In genomic region chr17:80017389-80017788, GRCm38 (mm10) we compare ENCODE assay signal across 9 mouse cellular contexts. TPM values are rescaled to one million over a fixed set of nuclear protein-coding genes. Genes with fewer than 3 reads are reported as not detected.
DNase-seq lines count a peak whose midpoint lies in the region; ATAC-seq and TF ChIP-seq lines count a peak whose summit lies in the region.
"Had no signal": no experiment of that assay in that cellular context is flagged by ENCODE, and none has a peak within 500 bp of the region (broad histone marks: within the 10 kb centered on the region; RNA-seq: fewer than 3 reads in every experiment).

No protein-coding gene starts in this region.

- no peak overlapping the region for H3K27ac ChIP-seq in heart, adult 2 months
- H3K27ac ChIP-seq in forebrain, embryonic 14.5 days (ENCODE audit: low read depth, low read length): no peak overlapping the region
- H3K27ac ChIP-seq: limb, embryonic 13.5 days had no signal

- peak; percentile 98; the same call in 1 of the 2 replicates for TF ChIP-seq CTCF in heart, adult 2 months (IDR thresholded peaks at IDR 0.05)

- 0 out of 2 replicates have a peak, but pooled peaks have one; percentile 28 for TF ChIP-seq EP300 in heart, adult 2 months (IDR thresholded peaks at IDR 0.05; ENCODE audit: insufficient read depth, low read depth, low read length)

- no peak overlapping the region for H3K9ac ChIP-seq in heart, adult 2 months (ENCODE audit: low read depth, low read length)
- no peak overlapping the region for H3K9ac ChIP-seq in forebrain, embryonic 14.5 days (ENCODE audit: low read length)
- H3K9ac ChIP-seq: limb, embryonic 13.5 days had no signal

- H3K4me2 ChIP-seq in forebrain, embryonic 14.5 days (ENCODE audit: low read length): no peak overlapping the region
- H3K4me2 ChIP-seq: limb, embryonic 13.5 days had no signal

- no peak overlapping the region for H3K4me3 ChIP-seq in heart, adult 2 months
- H3K4me3 ChIP-seq in forebrain, embryonic 14.5 days (ENCODE audit: low read depth, low read length): no peak overlapping the region
- H3K4me3 ChIP-seq: limb, embryonic 13.5 days had no signal

- H3K9me3 ChIP-seq in forebrain, embryonic 14.5 days (replicated peaks; ENCODE audit: control insufficient read depth, low read length): no peaks in the 10 kb centered on the region
- H3K9me3 ChIP-seq: limb, embryonic 13.5 days had no signal

- WGBS in heart, adult 2 months: 38% methylated on average over 12 of the region's 12 CpGs
- 47% methylated on average over 12 of the region's 12 CpGs for whole genome bisulfite sequencing in forebrain, embryonic 14.5 days

- peak; percentile 44 to 62 for DNase-seq in heart, adult 2 months
- DNase-seq in heart, postnatal 25 days (ENCODE audit: low spot score): no peak
- peak; percentile 22 to 29 for DNase-seq in CD8-positive naive resting alpha-beta T cell, adult 2 months (ENCODE audit: low read depth in 2 of 2, low spot score in 2 of 2)
- peak; percentile 44 for DNase-seq in c-Kit-negative CD71-positive TER-119-positive erythroid progenitor cells, embryonic 14.5 days (ENCODE audit: low read depth, low spot score)
- DNase-seq in forebrain, embryonic 14.5 days (ENCODE audit: low spot score): peak; percentile 59
- DNase-seq in layer of hippocampus, adult 18-20 months (ENCODE audit: low spot score in 2 of 2): peak; percentile 22 to 82
- DNase-seq in lung, postnatal 10 days: peak; percentile 64
- DNase-seq in spleen, postnatal 10 days (ENCODE audit: low spot score in 2 of 2): peak; percentile 47 to 75

- intact Hi-C loops in heart, adult 2 months (cut with DNase I): loop anchor here (1.0 kb wide), 1 partner anchor 163 kb away; no protein-coding TSS in a partner anchor
- intact Hi-C loops in heart, postnatal 25 days (cut with DNase I): no loop called here

- ATAC-seq in forebrain, embryonic 14.5 days: no peak

- peaks cover 2% of the 10 kb centered on the region for H3K4me1 ChIP-seq in heart, adult 2 months (ENCODE audit: control insufficient read depth, insufficient read depth, low read length)
- H3K4me1 ChIP-seq in forebrain, embryonic 14.5 days (ENCODE audit: control insufficient read depth, insufficient read depth, low read length): no peaks in the 10 kb centered on the region

- H3K79me2 ChIP-seq in heart, adult 2 months (replicated peaks; ENCODE audit: control insufficient read depth, insufficient read depth, low read length): no peaks in the 10 kb centered on the region

- H3K27me3 ChIP-seq in heart, adult 2 months (ENCODE audit: control insufficient read depth, insufficient read depth, low read length): no peaks in the 10 kb centered on the region
- no peaks in the 10 kb centered on the region for H3K27me3 ChIP-seq in forebrain, embryonic 14.5 days (replicated peaks; ENCODE audit: control insufficient read depth, insufficient read depth, low read length)

- no peak for TF ChIP-seq POLR2A in heart, adult 2 months (IDR thresholded peaks at IDR 0.05; ENCODE audit: insufficient read depth, low read depth, low read length)

- H3K36me3 ChIP-seq in heart, adult 2 months (ENCODE audit: control insufficient read depth, insufficient read depth, low read length): no peaks in the 10 kb centered on the region
- H3K36me3 ChIP-seq in forebrain, embryonic 14.5 days (ENCODE audit: control insufficient read depth, insufficient read depth, low read length): no peaks in the 10 kb centered on the region
- H3K36me3 ChIP-seq: limb, embryonic 13.5 days had no signal

RNA-seq across cellular contexts. Expression of gene Hnrnpll, which starts 44.7 kb away (rescaled TPM):
- 10 to 100 TPM; 19.9 to 23.7 TPM for total RNA-seq in heart, adult 2 months (2021)
- polyA plus RNA-seq in heart, adult 2 months (2012; rRNA removed): 7.5 and 14.2 TPM in 2 replicates
- total RNA-seq in heart, postnatal 25 days (2021): 10 to 100 TPM; 21.0 to 22.3 TPM
- polyA plus RNA-seq in forebrain, embryonic 14.5 days (2014; fragmentation: Nextera tagmentation; extraction: Ambion mirVana): 75.5 and 86.8 TPM in 2 replicates
- 10 to 100 TPM; 59.8 to 59.9 TPM for total RNA-seq in layer of hippocampus, adult 18-20 months (2021)
